Mouse (Mus musculus) heart, postnatal 0 days (tissue): ENCODE data around the gene BC048562.

Source experiments
- CTCF ChIP-seq: IDR thresholded peaks from 2 replicates; pipeline ENCODE4 v1.5.1; 2016; ENCODE audit warnings: antibody characterized with exemption, control low read depth, low read depth
- EP300 ChIP-seq: IDR thresholded peaks from 2 replicates; pipeline ENCODE4 v1.6.1; 2016; ENCODE audit warnings: antibody characterized with exemption, low read depth

DNA sequence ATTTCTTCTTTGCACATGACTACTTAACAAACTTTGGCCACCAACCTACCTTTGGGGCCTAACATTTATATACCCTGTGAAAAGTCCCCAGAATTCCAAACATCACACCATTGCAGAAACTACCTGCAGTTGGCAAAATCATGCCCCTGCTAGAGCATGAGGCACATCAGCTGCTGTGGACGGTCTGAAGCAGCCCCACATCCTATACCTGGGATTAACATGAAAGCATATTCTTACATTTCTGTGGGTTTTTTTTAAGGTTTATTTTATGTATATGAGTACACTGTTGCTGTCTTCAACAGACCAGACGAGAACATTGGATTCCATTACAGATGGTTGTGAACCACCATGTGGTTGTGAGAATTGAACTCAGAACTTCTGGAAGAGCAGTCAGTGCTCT lies 29.9 kb downstream of the BC048562 start:
- TF ChIP-seq CTCF (no peak), EP300 (no peak)
